Mouse (Mus musculus) lung, postnatal 14 days (tissue): ENCODE results near the gene Cfap206.

Source experiments
- DNase-seq: peaks from one replicate; pipeline ENCODE4 v3.0.0; 2021

Cfap206 gene

GRCm38 (mm10) chr4:34667923-34668322, 62.1 kb downstream of the Cfap206 start:
- no peak for DNase-seq

GRCm38 (mm10) chr4:34661927-34662326, 68.1 kb downstream of the Cfap206 start:
- DNase-seq = no peak

GRCm38 (mm10) chr4:34661514-34661913, 68.5 kb downstream of the Cfap206 start:
- no peak for DNase-seq

GRCm38 (mm10) chr4:34659012-34659411, 71.0 kb downstream of the Cfap206 start:
- DNase-seq = no peak

DNA sequence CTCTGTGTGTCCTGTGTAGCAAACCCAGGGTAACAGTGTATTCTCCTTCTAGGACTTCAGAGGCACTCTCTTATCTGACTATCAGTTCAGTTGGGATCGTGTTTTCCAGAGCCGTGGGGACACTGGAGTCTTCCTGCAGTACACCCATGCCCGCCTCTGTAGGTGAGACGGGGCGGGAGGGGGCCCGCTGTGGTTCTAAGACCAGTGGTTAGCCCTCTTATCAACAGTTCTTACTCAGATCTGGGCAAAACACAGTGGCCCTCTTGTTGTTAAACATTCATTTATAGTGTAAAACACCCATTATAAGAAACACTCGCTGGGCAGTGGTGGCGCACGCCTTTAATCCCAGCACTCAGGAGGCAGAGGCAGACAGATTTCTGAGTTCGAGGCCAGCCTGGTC, 73.9 kb downstream of the Cfap206 start:
- no peak for DNase-seq

GRCm38 (mm10) chr4:34653179-34653578, 76.8 kb downstream of the Cfap206 start:
- no peak for DNase-seq

- DNase-seq = no peak
These were observed 85.2 kb downstream of the Cfap206 start for GRCm38 (mm10) chr4:34644779-34645178.

GRCm38 (mm10) chr4:34640731-34641130, 89.3 kb downstream of the Cfap206 start:
- DNase-seq = no peak

- DNase-seq = no peak
These were observed 90.2 kb downstream of the Cfap206 start for GRCm38 (mm10) chr4:34639745-34640364.
